Mouse (Mus musculus) left cerebral cortex, adult 2 months (tissue): ENCODE measurements around the gene Nr1h2. TPM values are rescaled to one million over a fixed set of nuclear protein-coding genes. Genes with fewer than 3 reads are reported as not detected.

Experiments
- DNase-seq, 2 experiments: peaks; one replicate each; pipeline ENCODE4 v3.0.0; 2021 to 2022; ENCODE audit warnings: low spot score in 2 of 2, mixed read lengths in 1 of 2; ENCODE audit errors: extremely low spot score in 1 of 2
- H3K27ac ChIP-seq: fragments of 200-600 bp; 2 replicates; pipeline ENCODE4 v1.8.1; 2022
- H3K4me3 ChIP-seq: fragments of 200-600 bp; 2 replicates; pipeline ENCODE4 v1.8.1; 2022
- CTCF ChIP-seq: fragments of 200-600 bp; IDR thresholded peaks from 2 replicates; pipeline ENCODE4 v1.8.1; 2022; ENCODE audit warnings: antibody characterized with exemption, mild to moderate bottlenecking, moderate library complexity
- intact Hi-C: fragments of 180-260 bp; cut with DNase I; formaldehyde crosslinking; loops from one replicate; pipeline ENCODE4 v1.15.1; 2025
- total RNA-seq, 2 experiments: library from RNA; stranded (reverse); gene quantifications; 2 replicates each; pipeline ENCODE4 v1.2.3; 2021

Gene Nr1h2
- total RNA-seq, 2 experiments from 2014 or later, result 78.4 to 82.5 TPM

- no peak for TF ChIP-seq CTCF
- no peak for DNase-seq
- intact Hi-C loops, result no loop called here
- Histone ChIP-seq H3K4me3 (no peak overlapping the region), H3K27ac (no peak overlapping the region)
Observed at GRCm38 (mm10) chr7:44533746-44534045, 20.1 kb downstream of the Nr1h2 start.

- Histone ChIP-seq H3K27ac (no peak overlapping the region), H3K4me3 (no peak overlapping the region)
- TF ChIP-seq CTCF, result no peak
- intact Hi-C loops, result no loop called here
- no peak for DNase-seq
Observed at GRCm38 (mm10) chr7:44532918-44533745, 20.6 kb downstream of the Nr1h2 start.

- intact Hi-C loops, result no loop called here
- H3K27ac ChIP-seq, result no peak within 1 kb of the TSS
- no peak for DNase-seq
- H3K4me3 ChIP-seq, result no peak within 1 kb of the TSS
- no peak for TF ChIP-seq CTCF
Observed at GRCm38 (mm10) chr7:44531946-44532732, 21.6 kb downstream of the Nr1h2 start, which contains the start of gene Spib. Gene Spib (minus strand): TSS chr7:44532071.

GRCm38 (mm10) chr7:44531207-44531606, 22.5 kb downstream of the Nr1h2 start:
- Histone ChIP-seq H3K4me3 (no peak overlapping the region), H3K27ac (no peak overlapping the region)
- intact Hi-C loops, result no loop called here
- TF ChIP-seq CTCF, result no peak
- DNase-seq, result no peak

- Histone ChIP-seq H3K4me3 (no peak overlapping the region), H3K27ac (no peak overlapping the region)
- intact Hi-C loops, result no loop called here
- no peak for TF ChIP-seq CTCF
- no peak for DNase-seq
Observed at GRCm38 (mm10) chr7:44530507-44530906, 23.2 kb downstream of the Nr1h2 start.

- no peak for DNase-seq
- Histone ChIP-seq H3K4me3 (no peak overlapping the region), H3K27ac (no peak overlapping the region)
- no peak for TF ChIP-seq CTCF
- intact Hi-C loops, result no loop called here
Observed at GRCm38 (mm10) chr7:44529518-44529917, 24.2 kb downstream of the Nr1h2 start.

GRCm38 (mm10) chr7:44527483-44528398, 26.0 kb downstream of the Nr1h2 start:
- H3K27ac ChIP-seq, result peak overlapping the region; percentile 93
- H3K4me3 ChIP-seq, result peak overlapping the region; percentile 47
- intact Hi-C loops, result loop anchor here (2.0 kb wide), 1 partner anchor 21 kb away; the partner anchor contains the start of gene Pold1
- TF ChIP-seq CTCF, result peak; percentile 85
- DNase-seq, result peak; percentile 76

GRCm38 (mm10) chr7:44526414-44527154, 27.2 kb downstream of the Nr1h2 start:
- no peak for DNase-seq
- Histone ChIP-seq H3K27ac (no peak overlapping the region), H3K4me3 (no peak overlapping the region)
- TF ChIP-seq CTCF, result no peak
- intact Hi-C loops, result loop anchor here (2.0 kb wide), 1 partner anchor 22 kb away; the partner anchor contains the start of gene Pold1

- TF ChIP-seq CTCF, result no peak
- DNase-seq, result peak; percentile 48 to 49
- Histone ChIP-seq H3K4me3 (no peak overlapping the region), H3K27ac (no peak overlapping the region; the same call in 1 of the 2 replicates)
- intact Hi-C loops, result no loop called here
Observed at GRCm38 (mm10) chr7:44525126-44525832, 28.5 kb downstream of the Nr1h2 start.

GRCm38 (mm10) chr7:44524502-44524901, 29.2 kb downstream of the Nr1h2 start, which contains the start of gene Mybpc2:
Gene Mybpc2 (minus strand): TSS chr7:44524656.
- no peak within 1 kb of the TSS for H3K4me3 ChIP-seq

More at GRCm38 (mm10) chr7:44524502-44524901, 29.2 kb downstream of the Nr1h2 start, which contains the start of gene Mybpc2:
- H3K27ac ChIP-seq, result no peak within 1 kb of the TSS; the same call in 1 of the 2 replicates
- intact Hi-C loops, result loop anchor here (5.0 kb wide), 1 partner anchor 123 kb away; no protein-coding TSS in a partner anchor
- DNase-seq, result no peak
- no peak for TF ChIP-seq CTCF
